Mouse (Mus musculus): ENCODE data around the gene Kdf1. TPM values are rescaled to one million over a fixed set of nuclear protein-coding genes. Genes with fewer than 3 reads are reported as not detected.
A peak's percentile ranks its signal among the peaks of the same experiment; 100 is the strongest.

Kdf1 gene
- polyA plus RNA-seq, 1 experiment, result 7.7 TPM

DNA sequence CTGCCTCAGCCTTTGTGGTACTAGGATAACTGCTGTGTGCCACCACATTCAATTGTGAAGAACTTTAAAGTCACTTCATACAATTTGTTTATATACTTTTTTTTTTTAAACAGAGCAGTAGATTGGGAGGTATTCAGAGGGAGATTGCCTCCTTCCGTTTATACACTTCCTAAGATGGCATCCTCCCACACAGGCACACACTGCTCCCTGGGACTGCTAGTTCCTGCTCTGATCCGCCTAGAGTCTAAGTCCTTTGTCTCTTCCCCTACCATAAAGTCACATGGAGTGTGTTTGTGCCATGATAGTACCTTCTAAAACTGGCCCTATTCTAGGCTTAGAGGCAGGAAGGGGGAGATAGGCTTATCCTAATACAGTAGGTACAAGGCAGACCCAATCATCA is 2.7 kb downstream of the Kdf1 start:
- no peak for DNase-seq
- 89% methylated on average over 2 of the region's 2 CpGs for WGBS
- Histone ChIP-seq H3K4me3 (ENCODE audit: control insufficient read depth, insufficient read depth, low read length) (no peak overlapping the region), H3K4me1 (replicated peaks; ENCODE audit: control insufficient read depth, insufficient read depth, low read length) (no peaks in the 10 kb centered on the region; the same call in 1 of the 2 replicates), H3K27ac (ENCODE audit: control insufficient read depth, insufficient read depth, low read length) (no peak overlapping the region), H3K27me3 (ENCODE audit: control insufficient read depth, insufficient read depth, low read length) (peaks cover 10% of the 10 kb centered on the region), H3K36me3 (ENCODE audit: control insufficient read depth, insufficient read depth, low read length) (no peaks in the 10 kb centered on the region)
- TF ChIP-seq POLR2A (IDR thresholded peaks at IDR 0.05; ENCODE audit: control insufficient read depth, extremely low read depth, insufficient read depth, low read length, poor library complexity) (no peak), CTCF (IDR thresholded peaks at IDR 0.05; ENCODE audit: borderline replicate concordance, control insufficient read depth, extremely low read depth, insufficient read depth, low read length, poor library complexity) (no peak)

DNA sequence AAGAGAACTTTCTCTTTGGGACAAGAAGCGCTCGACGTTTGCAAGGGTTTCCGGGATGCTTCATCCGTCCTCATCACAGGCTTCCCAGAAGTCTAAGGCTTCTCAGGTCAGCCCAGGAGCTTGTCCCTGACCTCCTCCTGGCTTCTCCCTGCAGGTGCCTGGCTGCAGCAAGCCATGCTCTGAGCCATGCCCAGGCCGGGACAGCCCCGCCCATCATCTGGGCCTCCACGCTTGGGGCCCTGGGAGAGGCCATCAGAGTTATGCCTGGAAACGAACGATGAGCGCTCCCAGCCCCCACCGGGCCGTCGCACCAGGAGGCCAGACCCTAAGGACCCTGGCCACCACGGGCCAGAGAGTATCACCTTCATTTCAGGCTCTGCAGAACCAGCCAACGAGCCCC is 9.0 kb downstream of the Kdf1 start:
- H3K27ac ChIP-seq (ENCODE audit: control insufficient read depth, insufficient read depth, low read length), result no peak overlapping the region
- H3K4me1 ChIP-seq (replicated peaks; ENCODE audit: control insufficient read depth, insufficient read depth, low read length), result no peaks in the 10 kb centered on the region
- no peaks in the 10 kb centered on the region for H3K27me3 ChIP-seq (ENCODE audit: control insufficient read depth, insufficient read depth, low read length)
- no peak overlapping the region for H3K4me3 ChIP-seq (ENCODE audit: control insufficient read depth, insufficient read depth, low read length)
- peaks cover 17% of the 10 kb centered on the region for H3K36me3 ChIP-seq (ENCODE audit: control insufficient read depth, insufficient read depth, low read length)
- WGBS, result 89% methylated on average over 16 of the region's 16 CpGs
- no peak for DNase-seq
- no peak for TF ChIP-seq POLR2A (IDR thresholded peaks at IDR 0.05; ENCODE audit: control insufficient read depth, extremely low read depth, insufficient read depth, low read length, poor library complexity)
- no peak for TF ChIP-seq CTCF (IDR thresholded peaks at IDR 0.05; ENCODE audit: borderline replicate concordance, control insufficient read depth, extremely low read depth, insufficient read depth, low read length, poor library complexity)

DNA sequence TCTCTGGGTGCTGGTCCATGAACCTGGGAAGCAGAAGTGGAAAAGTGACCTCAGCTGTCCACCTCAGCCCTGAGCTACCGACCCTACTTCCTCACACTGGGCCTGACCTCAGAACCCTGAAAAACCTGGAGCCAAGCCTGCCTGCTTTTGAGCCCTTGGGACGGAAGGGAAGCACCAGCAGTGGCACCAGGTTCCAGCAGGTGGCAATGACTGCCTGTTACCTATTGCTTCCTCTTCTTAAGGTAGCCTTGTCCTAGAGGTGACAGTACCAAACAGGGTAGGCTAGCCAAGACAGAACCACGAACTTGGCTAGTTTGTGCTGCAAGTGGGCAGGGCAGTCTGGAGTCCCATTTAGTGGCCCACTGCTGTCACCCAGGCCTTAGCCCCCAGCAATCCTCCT is 14.0 kb downstream of the Kdf1 start:
- no peak for TF ChIP-seq CTCF (IDR thresholded peaks at IDR 0.05; ENCODE audit: borderline replicate concordance, control insufficient read depth, extremely low read depth, insufficient read depth, low read length, poor library complexity)
- TF ChIP-seq POLR2A (IDR thresholded peaks at IDR 0.05; ENCODE audit: control insufficient read depth, extremely low read depth, insufficient read depth, low read length, poor library complexity), result no peak
- H3K27me3 ChIP-seq (ENCODE audit: control insufficient read depth, insufficient read depth, low read length), result no peaks in the 10 kb centered on the region
- H3K36me3 ChIP-seq (ENCODE audit: control insufficient read depth, insufficient read depth, low read length), result peaks cover 38% of the 10 kb centered on the region
- no peak overlapping the region for H3K4me3 ChIP-seq (ENCODE audit: control insufficient read depth, insufficient read depth, low read length)
- WGBS, result 79% methylated on average over 3 of the region's 3 CpGs
- no peak for DNase-seq
- H3K27ac ChIP-seq (ENCODE audit: control insufficient read depth, insufficient read depth, low read length), result no peak overlapping the region
- no peaks in the 10 kb centered on the region for H3K4me1 ChIP-seq (replicated peaks; ENCODE audit: control insufficient read depth, insufficient read depth, low read length)

DNA sequence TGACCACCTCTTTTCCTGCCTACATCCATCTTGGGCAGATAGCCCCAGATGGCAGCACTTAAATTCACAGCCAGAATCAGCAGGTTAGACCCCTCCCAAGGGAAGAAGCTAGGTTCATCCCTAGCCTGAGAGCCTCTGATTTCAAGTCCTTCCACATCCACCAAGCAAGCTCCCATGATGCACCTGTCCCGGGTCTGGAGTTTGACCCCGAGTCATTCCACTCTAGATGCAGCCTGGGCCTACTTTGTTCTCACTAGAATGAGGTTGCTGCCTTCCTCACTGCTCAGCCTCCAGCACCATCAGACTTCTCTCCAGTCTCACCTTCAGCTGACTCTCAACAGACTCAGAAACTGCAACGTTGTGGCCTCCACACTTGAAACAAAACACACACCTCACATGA is 17.3 kb downstream of the Kdf1 start:
- Histone ChIP-seq H3K4me3 (ENCODE audit: control insufficient read depth, insufficient read depth, low read length) (no peak overlapping the region), H3K36me3 (ENCODE audit: control insufficient read depth, insufficient read depth, low read length) (peaks cover 48% of the 10 kb centered on the region), H3K27me3 (ENCODE audit: control insufficient read depth, insufficient read depth, low read length) (no peaks in the 10 kb centered on the region), H3K27ac (ENCODE audit: control insufficient read depth, insufficient read depth, low read length) (no peak overlapping the region), H3K4me1 (replicated peaks; ENCODE audit: control insufficient read depth, insufficient read depth, low read length) (no peaks in the 10 kb centered on the region)
- WGBS, result 77% methylated on average over 3 of the region's 3 CpGs
- no peak for TF ChIP-seq POLR2A (IDR thresholded peaks at IDR 0.05; ENCODE audit: control insufficient read depth, extremely low read depth, insufficient read depth, low read length, poor library complexity)
- no peak for TF ChIP-seq CTCF (IDR thresholded peaks at IDR 0.05; ENCODE audit: borderline replicate concordance, control insufficient read depth, extremely low read depth, insufficient read depth, low read length, poor library complexity)
- DNase-seq, result no peak

DNA sequence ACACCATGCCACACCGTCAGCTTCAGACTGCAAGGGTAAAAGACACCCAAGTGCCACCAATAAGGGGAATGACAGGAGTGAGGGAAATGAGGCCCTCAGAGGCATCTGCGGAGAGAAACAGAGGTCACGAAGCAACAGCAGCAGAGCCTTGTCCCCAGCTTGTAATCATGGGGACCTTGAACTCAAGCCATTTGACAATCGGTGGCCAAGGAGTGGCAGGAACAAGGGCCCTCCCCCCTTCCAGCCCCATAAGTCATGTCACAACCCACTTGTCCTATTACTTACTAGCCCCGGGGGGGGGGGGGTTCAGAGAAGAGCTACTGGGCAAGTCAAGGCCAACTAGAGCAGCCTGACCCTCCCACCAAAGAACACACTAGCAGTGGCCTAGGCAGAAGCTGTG is 17.9 kb downstream of the Kdf1 start:
- Histone ChIP-seq H3K4me3 (ENCODE audit: control insufficient read depth, insufficient read depth, low read length) (no peak overlapping the region), H3K27ac (ENCODE audit: control insufficient read depth, insufficient read depth, low read length) (no peak overlapping the region), H3K36me3 (ENCODE audit: control insufficient read depth, insufficient read depth, low read length) (peaks cover 42% of the 10 kb centered on the region), H3K4me1 (replicated peaks; ENCODE audit: control insufficient read depth, insufficient read depth, low read length) (no peaks in the 10 kb centered on the region), H3K27me3 (ENCODE audit: control insufficient read depth, insufficient read depth, low read length) (no peaks in the 10 kb centered on the region)
- TF ChIP-seq CTCF (IDR thresholded peaks at IDR 0.05; ENCODE audit: borderline replicate concordance, control insufficient read depth, extremely low read depth, insufficient read depth, low read length, poor library complexity), result no peak
- no peak for TF ChIP-seq POLR2A (IDR thresholded peaks at IDR 0.05; ENCODE audit: control insufficient read depth, extremely low read depth, insufficient read depth, low read length, poor library complexity)
- 91% methylated on average over 5 of the region's 5 CpGs for WGBS
- no peak for DNase-seq

DNA sequence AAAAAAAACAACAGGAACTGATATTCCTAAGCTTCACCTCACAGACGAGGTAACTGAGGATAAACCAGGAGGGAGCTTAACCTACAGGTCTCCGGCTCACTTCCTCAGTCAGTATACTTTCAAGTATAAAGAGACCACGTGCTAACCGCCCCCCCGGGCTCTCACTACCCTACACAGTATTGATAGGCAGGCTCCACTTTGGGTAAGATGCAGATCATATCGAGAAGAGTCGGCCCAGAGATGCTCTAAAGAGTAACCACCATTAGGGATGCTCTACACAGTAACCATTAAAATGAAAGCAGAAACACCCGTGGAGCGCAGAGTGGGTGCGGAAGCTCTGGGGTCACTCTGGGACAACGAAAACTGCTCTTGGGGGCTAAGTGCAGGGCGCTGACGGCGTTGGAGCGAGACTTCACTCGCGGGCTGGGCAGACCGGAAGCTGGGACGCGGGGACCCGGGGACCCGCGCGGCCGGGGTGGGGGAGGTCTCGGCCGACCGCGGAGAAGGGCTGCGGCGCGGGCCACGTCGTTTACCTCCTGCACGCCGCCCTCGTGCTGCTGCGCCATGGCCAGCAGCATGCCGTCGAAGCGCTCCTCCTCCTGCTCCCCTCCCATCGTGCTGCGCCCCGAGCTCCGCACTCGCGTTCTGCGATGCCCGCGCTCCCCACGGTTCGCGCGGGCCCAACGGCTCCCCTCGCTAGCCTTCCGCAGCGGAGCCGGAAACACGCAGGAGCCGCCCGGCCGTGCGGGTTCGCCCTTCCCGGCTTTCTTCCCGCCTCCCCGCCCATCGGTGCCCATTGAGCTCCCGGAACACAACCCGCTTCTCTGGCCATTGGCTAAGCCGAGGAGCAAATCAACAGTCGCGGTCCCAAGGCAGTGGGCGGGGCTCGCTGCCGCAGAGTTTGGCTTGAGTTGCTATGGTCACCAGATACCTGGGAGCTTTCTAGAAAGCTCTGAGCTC is 26.8 kb downstream of the Kdf1 start, which contains the start of gene Nudc:
Nudc (minus strand) TSS at position 725 of the 960 bp plus-strand sequence.
- DNase-seq, result peak; percentile 95
- peak; percentile 67; the same call in 1 of the 2 replicates for TF ChIP-seq POLR2A (IDR thresholded peaks at IDR 0.05; ENCODE audit: control insufficient read depth, extremely low read depth, insufficient read depth, low read length, poor library complexity)
- TF ChIP-seq CTCF (IDR thresholded peaks at IDR 0.05; ENCODE audit: borderline replicate concordance, control insufficient read depth, extremely low read depth, insufficient read depth, low read length, poor library complexity), result peak; percentile 60; the same call in 1 of the 2 replicates
- WGBS, result under 1% methylated on average over 73 of the region's 77 CpGs
- peaks cover 3% of the 10 kb centered on the region; the same call in 1 of the 2 replicates for H3K36me3 ChIP-seq (ENCODE audit: control insufficient read depth, insufficient read depth, low read length)
- H3K4me3 ChIP-seq (ENCODE audit: control insufficient read depth, insufficient read depth, low read length), result peak within 1 kb of the TSS; percentile 99
- no peaks in the 10 kb centered on the region for H3K27me3 ChIP-seq (ENCODE audit: control insufficient read depth, insufficient read depth, low read length)
- 0 out of 2 replicates have a peak, but pooled peaks cover 3% of the 10 kb centered on the region for H3K4me1 ChIP-seq (replicated peaks; ENCODE audit: control insufficient read depth, insufficient read depth, low read length)
- peak within 1 kb of the TSS; percentile 27; the same call in 1 of the 2 replicates for H3K27ac ChIP-seq (ENCODE audit: control insufficient read depth, insufficient read depth, low read length)
